Mouse (Mus musculus): ENCODE data around the gene Car11. TPM values are rescaled to one million over a fixed set of nuclear protein-coding genes. Genes with fewer than 3 reads are reported as not detected.

Car11 gene
- polyA plus RNA-seq, 1 experiment from 2014 or later = 3.3 TPM

DNA sequence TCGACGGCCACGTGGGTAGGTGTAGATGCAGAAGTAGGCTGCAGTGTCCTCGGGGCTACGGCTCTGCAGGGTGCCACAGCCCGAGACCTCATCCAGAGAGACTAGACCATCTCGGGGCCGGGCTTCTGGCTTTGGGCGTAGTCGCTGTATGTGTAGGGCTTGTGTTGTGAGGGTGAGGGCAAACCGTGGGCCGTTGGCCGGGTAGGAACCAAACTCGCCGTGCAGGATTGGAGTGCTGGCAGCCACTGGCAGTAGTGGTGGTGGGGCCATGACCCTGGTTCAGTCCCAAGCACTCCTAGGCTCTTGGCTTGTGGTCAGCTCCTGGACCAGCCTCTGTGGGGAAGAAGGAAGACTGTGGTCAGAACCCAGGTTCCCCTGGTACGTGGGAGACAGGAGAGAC lies 13.8 kb downstream of the Car11 start:
- Histone ChIP-seq H3K9me3 (ENCODE audit: control insufficient read depth, low read length) (no peaks in the 10 kb centered on the region), H3K27me3 (ENCODE audit: control insufficient read depth, insufficient read depth, low read depth, low read length) (no peaks in the 10 kb centered on the region), H3K4me2 (ENCODE audit: low read depth, low read length) (no peak overlapping the region), H3K9ac (ENCODE audit: low read length) (no peak overlapping the region), H3K4me3 (ENCODE audit: low read length) (no peak overlapping the region), H3K27ac (ENCODE audit: low read length) (no peak overlapping the region), H3K36me3 (ENCODE audit: control insufficient read depth, insufficient read depth, low read length) (peaks cover 26% of the 10 kb centered on the region), H3K4me1 (replicated peaks; ENCODE audit: control insufficient read depth, insufficient read depth, low read length) (peaks cover 30% of the 10 kb centered on the region)
- 90% methylated on average over 16 of the region's 16 CpGs for WGBS
- no peak for ATAC-seq (ENCODE audit: low read depth)

GRCm38 (mm10) chr7:45713881-45714520 lies 14.4 kb downstream of the Car11 start:
- peak overlapping the region; percentile 53; the same call in 1 of the 2 replicates for H3K27ac ChIP-seq (ENCODE audit: low read length)
- peak overlapping the region; percentile 74 for H3K9ac ChIP-seq (ENCODE audit: low read length)
- peak overlapping the region; percentile 64 for H3K4me3 ChIP-seq (ENCODE audit: low read length)
- 76% methylated on average over 6 of the region's 6 CpGs for WGBS
- H3K27me3 ChIP-seq (ENCODE audit: control insufficient read depth, insufficient read depth, low read depth, low read length) = no peaks in the 10 kb centered on the region
- no peaks in the 10 kb centered on the region for H3K9me3 ChIP-seq (ENCODE audit: control insufficient read depth, low read length)
- peaks cover 26% of the 10 kb centered on the region for H3K36me3 ChIP-seq (ENCODE audit: control insufficient read depth, insufficient read depth, low read length)
- H3K4me1 ChIP-seq (replicated peaks; ENCODE audit: control insufficient read depth, insufficient read depth, low read length) = peaks cover 27% of the 10 kb centered on the region
- H3K4me2 ChIP-seq (ENCODE audit: low read depth, low read length) = peak overlapping the region; percentile 89
- ATAC-seq (ENCODE audit: low read depth) = no peak

GRCm38 (mm10) chr7:45714630-45715089 lies 15.0 kb downstream of the Car11 start:
- ATAC-seq (ENCODE audit: low read depth) = peak; percentile 39
- WGBS = 10% methylated on average over 14 of the region's 14 CpGs

GRCm38 (mm10) chr7:45715090-45715708 lies 15.6 kb downstream of the Car11 start, which contains the start of gene Rpl18:
Gene Rpl18 (plus strand): TSS chr7:45715457.
- H3K4me3 ChIP-seq (ENCODE audit: low read length) = peak within 1 kb of the TSS; percentile 64
- peak within 1 kb of the TSS; percentile 89 for H3K4me2 ChIP-seq (ENCODE audit: low read depth, low read length)
- H3K9me3 ChIP-seq (ENCODE audit: control insufficient read depth, low read length) = no peaks in the 10 kb centered on the region
- WGBS = 5% methylated on average over 34 of the region's 34 CpGs
- peaks cover 35% of the 10 kb centered on the region for H3K4me1 ChIP-seq (replicated peaks; ENCODE audit: control insufficient read depth, insufficient read depth, low read length)
- ATAC-seq (ENCODE audit: low read depth) = peak; percentile 93
- peak within 1 kb of the TSS; percentile 74 for H3K9ac ChIP-seq (ENCODE audit: low read length)
- H3K27ac ChIP-seq (ENCODE audit: low read length) = peak within 1 kb of the TSS; percentile 53
- peaks cover 35% of the 10 kb centered on the region for H3K36me3 ChIP-seq (ENCODE audit: control insufficient read depth, insufficient read depth, low read length)
- H3K27me3 ChIP-seq (ENCODE audit: control insufficient read depth, insufficient read depth, low read depth, low read length) = no peaks in the 10 kb centered on the region

More at GRCm38 (mm10) chr7:45714630-45715089, 15.0 kb downstream of the Car11 start:
- H3K27ac ChIP-seq (ENCODE audit: low read length) = peak overlapping the region; percentile 53
- no peaks in the 10 kb centered on the region for H3K9me3 ChIP-seq (ENCODE audit: control insufficient read depth, low read length)
- peaks cover 30% of the 10 kb centered on the region for H3K36me3 ChIP-seq (ENCODE audit: control insufficient read depth, insufficient read depth, low read length)
- peak overlapping the region; percentile 89 for H3K4me2 ChIP-seq (ENCODE audit: low read depth, low read length)
- H3K9ac ChIP-seq (ENCODE audit: low read length) = peak overlapping the region; percentile 74
- H3K4me1 ChIP-seq (replicated peaks; ENCODE audit: control insufficient read depth, insufficient read depth, low read length) = peaks cover 33% of the 10 kb centered on the region
- H3K27me3 ChIP-seq (ENCODE audit: control insufficient read depth, insufficient read depth, low read depth, low read length) = no peaks in the 10 kb centered on the region
- H3K4me3 ChIP-seq (ENCODE audit: low read length) = peak overlapping the region; percentile 64

- Histone ChIP-seq H3K4me2 (ENCODE audit: low read depth, low read length) (peak overlapping the region; percentile 44), H3K36me3 (ENCODE audit: control insufficient read depth, insufficient read depth, low read length) (peaks cover 38% of the 10 kb centered on the region), H3K27ac (ENCODE audit: low read length) (peak overlapping the region; percentile 23), H3K27me3 (ENCODE audit: control insufficient read depth, insufficient read depth, low read depth, low read length) (no peaks in the 10 kb centered on the region), H3K4me3 (ENCODE audit: low read length) (peak overlapping the region; percentile 64), H3K9ac (ENCODE audit: low read length) (peak overlapping the region; percentile 7; the same call in 1 of the 2 replicates), H3K4me1 (replicated peaks; ENCODE audit: control insufficient read depth, insufficient read depth, low read length) (peaks cover 35% of the 10 kb centered on the region), H3K9me3 (ENCODE audit: control insufficient read depth, low read length) (no peaks in the 10 kb centered on the region)
- 74% methylated on average over 19 of the region's 19 CpGs for WGBS
- ATAC-seq (ENCODE audit: low read depth) = no peak
Observed at GRCm38 (mm10) chr7:45715741-45716459, 16.3 kb downstream of the Car11 start.

GRCm38 (mm10) chr7:45716460-45716857 lies 16.8 kb downstream of the Car11 start:
- Histone ChIP-seq H3K4me2 (ENCODE audit: low read depth, low read length) (peak overlapping the region; percentile 88), H3K36me3 (ENCODE audit: control insufficient read depth, insufficient read depth, low read length) (peaks cover 38% of the 10 kb centered on the region), H3K9me3 (ENCODE audit: control insufficient read depth, low read length) (no peaks in the 10 kb centered on the region), H3K27me3 (ENCODE audit: control insufficient read depth, insufficient read depth, low read depth, low read length) (no peaks in the 10 kb centered on the region), H3K4me1 (replicated peaks; ENCODE audit: control insufficient read depth, insufficient read depth, low read length) (peaks cover 35% of the 10 kb centered on the region), H3K27ac (ENCODE audit: low read length) (no peak overlapping the region), H3K9ac (ENCODE audit: low read length) (no peak overlapping the region), H3K4me3 (ENCODE audit: low read length) (peak overlapping the region; percentile 73)
- no peak for ATAC-seq (ENCODE audit: low read depth)
- WGBS = 80% methylated on average over 3 of the region's 3 CpGs

DNA sequence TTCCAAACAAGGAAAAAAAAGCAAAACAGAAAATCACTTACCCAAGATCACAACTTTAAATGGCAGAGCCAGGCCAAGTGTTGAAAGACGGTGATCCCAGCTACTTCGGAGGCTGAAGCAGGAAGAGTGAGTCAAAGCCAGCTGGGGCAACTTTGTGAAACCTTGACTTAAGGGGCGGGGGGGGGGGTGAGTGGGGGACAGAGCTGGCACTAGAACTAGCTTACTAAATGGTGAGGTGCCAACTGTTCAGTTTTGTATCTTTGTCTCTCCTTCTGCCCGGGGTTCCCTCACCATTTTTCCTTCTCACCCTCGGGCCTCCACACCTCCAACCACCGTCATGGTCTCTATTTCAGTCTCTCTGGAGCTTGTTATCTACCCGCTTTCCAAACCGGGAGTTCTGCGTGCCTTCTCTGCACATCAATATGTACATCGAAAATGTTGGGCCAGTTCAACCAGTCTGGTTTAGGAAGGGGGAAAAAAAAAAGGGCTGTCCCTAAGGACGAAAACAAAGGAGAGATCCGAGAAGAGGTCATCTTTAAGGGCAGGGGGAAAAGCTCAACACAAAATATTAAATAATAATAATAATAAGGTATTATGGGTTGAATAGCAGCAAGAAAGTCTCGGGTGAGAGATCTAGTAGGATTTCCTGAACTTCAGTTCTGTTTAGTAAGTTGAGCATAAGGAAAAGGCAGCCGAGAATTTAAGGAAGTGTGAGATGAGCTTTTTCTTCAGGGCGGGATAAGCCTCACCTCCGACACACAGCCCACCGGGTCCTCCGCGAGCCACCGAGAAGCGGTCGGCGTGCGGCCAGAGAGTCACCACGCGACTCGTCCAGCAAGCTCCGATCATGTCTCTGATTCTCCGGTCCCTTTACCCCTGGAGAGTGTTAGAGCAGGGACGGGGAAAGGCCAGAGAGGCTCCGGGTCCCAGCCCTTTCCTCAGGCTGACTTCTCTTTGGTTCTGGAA lies 17.6 kb downstream of the Car11 start:
- 8% methylated on average over 31 of the region's 31 CpGs for WGBS
- Histone ChIP-seq H3K27ac (ENCODE audit: low read length) (peak overlapping the region; percentile 86), H3K4me1 (replicated peaks; ENCODE audit: control insufficient read depth, insufficient read depth, low read length) (peaks cover 35% of the 10 kb centered on the region), H3K4me2 (ENCODE audit: low read depth, low read length) (peak overlapping the region; percentile 88), H3K9ac (ENCODE audit: low read length) (peak overlapping the region; percentile 89), H3K9me3 (ENCODE audit: control insufficient read depth, low read length) (no peaks in the 10 kb centered on the region), H3K36me3 (ENCODE audit: control insufficient read depth, insufficient read depth, low read length) (peaks cover 33% of the 10 kb centered on the region), H3K27me3 (ENCODE audit: control insufficient read depth, insufficient read depth, low read depth, low read length) (no peaks in the 10 kb centered on the region), H3K4me3 (ENCODE audit: low read length) (peak overlapping the region; percentile 73)
- peak; percentile 15; the same call in 1 of the 2 replicates for ATAC-seq (ENCODE audit: low read depth)

- Histone ChIP-seq H3K9ac (ENCODE audit: low read length) (peak within 1 kb of the TSS; percentile 93), H3K9me3 (ENCODE audit: control insufficient read depth, low read length) (no peaks in the 10 kb centered on the region), H3K4me3 (ENCODE audit: low read length) (peak within 1 kb of the TSS; percentile 73), H3K27me3 (ENCODE audit: control insufficient read depth, insufficient read depth, low read depth, low read length) (no peaks in the 10 kb centered on the region), H3K4me2 (ENCODE audit: low read depth, low read length) (peak within 1 kb of the TSS; percentile 88), H3K36me3 (ENCODE audit: control insufficient read depth, insufficient read depth, low read length) (peaks cover 27% of the 10 kb centered on the region), H3K4me1 (replicated peaks; ENCODE audit: control insufficient read depth, insufficient read depth, low read length) (peaks cover 33% of the 10 kb centered on the region), H3K27ac (ENCODE audit: low read length) (peak within 1 kb of the TSS; percentile 86)
- under 1% methylated on average over 41 of the region's 41 CpGs for WGBS
- peak; percentile 79 for ATAC-seq (ENCODE audit: low read depth)
Observed at GRCm38 (mm10) chr7:45717918-45718297, 18.3 kb downstream of the Car11 start, which contains the start of gene Sphk2. Gene Sphk2 (minus strand): TSS chr7:45718002.

Data from lung, embryonic 16.5 days (tissue).